11 mouse cellular contexts compared by ENCODE assay signal in genomic region chr10:108867202-108867601, GRCm38 (mm10).
DNase-seq lines count a peak whose midpoint lies in the region; ATAC-seq and TF ChIP-seq lines count a peak whose summit lies in the region.
"Had no signal": no experiment of that assay in that cellular context is flagged by ENCODE, and none has a peak within 500 bp of the region (broad histone marks: within the 10 kb centered on the region; RNA-seq: fewer than 3 reads in every experiment).

No protein-coding gene starts in this region.

- no peak for TF ChIP-seq CTCF in gastrocnemius, adult 2 months (IDR thresholded peaks at IDR 0.05)
- TF ChIP-seq CTCF in layer of hippocampus, adult 2 months (conservative IDR thresholded peaks at IDR 0.05): no peak
- TF ChIP-seq CTCF in MEL (IDR thresholded peaks at IDR 0.05 in 2 of 3, conservative IDR thresholded peaks at IDR 0.05 in 1 of 3; ENCODE audit: control insufficient read depth in 1 of 3, insufficient read depth in 1 of 3, low read depth in 2 of 3, low read length in 3 of 3, poor library complexity in 1 of 3, severe bottlenecking in 1 of 3): no peak
- TF ChIP-seq CTCF in cerebellum, adult 2 months (IDR thresholded peaks at IDR 0.05; ENCODE audit: borderline replicate concordance, insufficient read depth, low read depth, low read length): no peak

- H3K27ac ChIP-seq in gastrocnemius, adult 2 months: peak overlapping the region; percentile 76
- H3K27ac ChIP-seq in layer of hippocampus, adult 2 months: peak overlapping the region; percentile 53; the same call in 1 of the 2 replicates
- no peak overlapping the region for H3K27ac ChIP-seq in MEL (ENCODE audit: control insufficient read depth, low read depth, low read length)
- H3K27ac ChIP-seq in cerebellum, adult 2 months (ENCODE audit: insufficient read depth, low read length): peak overlapping the region; percentile 59; the same call in 1 of the 2 replicates
- H3K27ac ChIP-seq in midbrain, embryonic 11.5 days (ENCODE audit: low read depth, low read length): no peak overlapping the region
- H3K27ac ChIP-seq: hindbrain, embryonic 15.5 days had no signal

- no peaks in the 10 kb centered on the region for H3K4me1 ChIP-seq in MEL (ENCODE audit: control insufficient read depth in 1 of 2, insufficient read depth in 2 of 2, low read length in 2 of 2)
- peaks cover 11% of the 10 kb centered on the region; the same call in 1 of the 2 replicates for H3K4me1 ChIP-seq in cerebellum, adult 2 months (ENCODE audit: control insufficient read depth, insufficient read depth, low read length)
- H3K4me1 ChIP-seq in midbrain, embryonic 11.5 days (ENCODE audit: control insufficient read depth, insufficient read depth, low read length): no peaks in the 10 kb centered on the region
- H3K4me1 ChIP-seq: megakaryocyte, embryonic 14.5 days had no signal

- no peak overlapping the region for H3K4me3 ChIP-seq in gastrocnemius, adult 2 months
- H3K4me3 ChIP-seq in layer of hippocampus, adult 2 months: no peak overlapping the region
- H3K4me3 ChIP-seq in MEL (ENCODE audit: control insufficient read depth in 1 of 2, insufficient read depth in 1 of 2, low read depth in 2 of 2, low read length in 2 of 2): no peak overlapping the region
- no peak overlapping the region for H3K4me3 ChIP-seq in cerebellum, adult 2 months (replicated peaks; ENCODE audit: insufficient read depth, low read depth, low read length)
- H3K4me3 ChIP-seq in midbrain, embryonic 11.5 days (ENCODE audit: low read depth, low read length): no peak overlapping the region
- H3K4me3 ChIP-seq: hindbrain, embryonic 15.5 days; megakaryocyte, embryonic 14.5 days had no signal

- peak; percentile 26 for DNase-seq in gastrocnemius, adult 2 months
- no peak for DNase-seq in gastrocnemius, postnatal 36 days
- DNase-seq in layer of hippocampus, adult 2 months (ENCODE audit: low spot score in 2 of 2): no peak
- no peak for DNase-seq in layer of hippocampus, postnatal 14 days (ENCODE audit: low spot score in 2 of 2)
- peak; percentile 6 for DNase-seq in MEL (ENCODE audit: low read depth, low spot score)
- DNase-seq in cerebellum, adult 2 months: peak; percentile 88 to 95
- DNase-seq in thymus, postnatal 14 days: no peak
- no peak for DNase-seq in midbrain, embryonic 11.5 days (ENCODE audit: low spot score, missing footprints)
- DNase-seq: lung, adult 2 months had no signal

- TF ChIP-seq POLR2A in MEL (IDR thresholded peaks at IDR 0.05; ENCODE audit: control insufficient read depth in 1 of 2, insufficient read depth in 1 of 2, low read depth in 1 of 2, low read length in 2 of 2, poor library complexity in 1 of 2): no peak
- no peak for TF ChIP-seq POLR2A in cerebellum, adult 2 months (IDR thresholded peaks at IDR 0.05; ENCODE audit: borderline replicate concordance, insufficient read depth, low read length)

- intact Hi-C loops in gastrocnemius, adult 2 months (cut with DNase I): no loop called here
- intact Hi-C loops in gastrocnemius, postnatal 36 days (cut with DNase I): no loop called here

- no peak overlapping the region for H3K4me2 ChIP-seq in midbrain, embryonic 11.5 days
- H3K4me2 ChIP-seq: hindbrain, embryonic 15.5 days had no signal

- WGBS in cerebellum, adult 2 months: 13% methylated on average over 6 of the region's 6 CpGs
- WGBS in midbrain, embryonic 11.5 days: 87% methylated on average over 6 of the region's 6 CpGs

- H3K79me2 ChIP-seq in MEL (ENCODE audit: control insufficient read depth, insufficient read depth, low read length, poor library complexity): no peaks in the 10 kb centered on the region

- no peaks in the 10 kb centered on the region for H3K27me3 ChIP-seq in MEL (ENCODE audit: control insufficient read depth in 1 of 2, insufficient read depth in 2 of 2, low read length in 2 of 2)
- no peaks in the 10 kb centered on the region for H3K27me3 ChIP-seq in cerebellum, adult 2 months (ENCODE audit: control insufficient read depth, insufficient read depth, low read length)
- H3K27me3 ChIP-seq in midbrain, embryonic 11.5 days (ENCODE audit: control insufficient read depth, insufficient read depth, low read length): no peaks in the 10 kb centered on the region
- H3K27me3 ChIP-seq: hindbrain, embryonic 15.5 days; megakaryocyte, embryonic 14.5 days had no signal

- no peak for TF ChIP-seq EP300 in MEL (IDR thresholded peaks at IDR 0.05; ENCODE audit: low read depth in 1 of 2, low read length in 2 of 2)

- no peak overlapping the region for H3K9ac ChIP-seq in MEL (ENCODE audit: control insufficient read depth, low read depth, low read length, poor library complexity, severe bottlenecking)
- H3K9ac ChIP-seq in midbrain, embryonic 11.5 days (ENCODE audit: low read length): no peak overlapping the region
- H3K9ac ChIP-seq: hindbrain, embryonic 15.5 days had no signal

- no peak for ATAC-seq in midbrain, embryonic 11.5 days (ENCODE audit: low FRiP score)

- H3K36me3 ChIP-seq in MEL (ENCODE audit: control insufficient read depth in 1 of 2, insufficient read depth in 2 of 2, low read length in 2 of 2): no peaks in the 10 kb centered on the region
- H3K36me3 ChIP-seq in midbrain, embryonic 11.5 days (ENCODE audit: control insufficient read depth, insufficient read depth, low read length): no peaks in the 10 kb centered on the region
- H3K36me3 ChIP-seq: hindbrain, embryonic 15.5 days had no signal

- no peak for TF ChIP-seq RAD21 in MEL (IDR thresholded peaks at IDR 0.05; ENCODE audit: low read depth, low read length)

- no peaks in the 10 kb centered on the region for H3K9me3 ChIP-seq in MEL (replicated peaks; ENCODE audit: insufficient read depth, low read length)
- H3K9me3 ChIP-seq in midbrain, embryonic 11.5 days (ENCODE audit: control insufficient read depth, low read length): no peaks in the 10 kb centered on the region
- H3K9me3 ChIP-seq: hindbrain, embryonic 15.5 days had no signal

TF ChIP-seq in MEL, 35 proteins besides CTCF, POLR2A, EP300 and RAD21:
- TF ChIP-seq RCOR1 (IDR thresholded peaks at IDR 0.05; ENCODE audit: low read depth, low read length) (no peak), ZNF384 (IDR thresholded peaks at IDR 0.05; ENCODE audit: low read depth, low read length) (no peak), ZKSCAN1 (IDR thresholded peaks at IDR 0.05; ENCODE audit: low read depth, low read length) (no peak), TAL1 (IDR thresholded peaks at IDR 0.05; ENCODE audit: low read length) (no peak), TBP (IDR thresholded peaks at IDR 0.05; ENCODE audit: low read depth, low read length) (no peak), MAX (IDR thresholded peaks at IDR 0.05; ENCODE audit: low read length) (no peak), CHD2 (IDR thresholded peaks at IDR 0.05; ENCODE audit: low read length) (no peak), ELF1 (IDR thresholded peaks at IDR 0.05; ENCODE audit: low read depth, low read length) (no peak), HCFC1 (IDR thresholded peaks at IDR 0.05; ENCODE audit: low read depth, low read length) (no peak), UBTF (IDR thresholded peaks at IDR 0.05; ENCODE audit: borderline replicate concordance, insufficient read depth, low read depth, low read length) (no peak), SIN3A (IDR thresholded peaks at IDR 0.05; ENCODE audit: low read length) (no peak), MEF2A (IDR thresholded peaks at IDR 0.05; ENCODE audit: extremely low read depth, insufficient replicate concordance, low read depth, low read length, poor library complexity, severe bottlenecking) (no peak), MYB (IDR thresholded peaks at IDR 0.05; ENCODE audit: low read depth, low read length) (no peak), POLR2AphosphoS2 (IDR thresholded peaks at IDR 0.05; ENCODE audit: low read length) (no peak)
TF ChIP-seq in MEL: peak in this region for 0.

Comparison
In these comparisons a context has a peak if more than half of its experiments do, and no peak if none do; other contexts are left out.
1. DNase-seq: peak in gastrocnemius, adult 2 months (single experiment), MEL (single experiment) and cerebellum, adult 2 months (2 of 2); none in gastrocnemius, postnatal 36 days (0 of 2), layer of hippocampus, adult 2 months (0 of 2), layer of hippocampus, postnatal 14 days (0 of 2), thymus, postnatal 14 days (single experiment) and midbrain, embryonic 11.5 days (single experiment).
2. H3K27ac ChIP-seq: peak in gastrocnemius, adult 2 months (single experiment), layer of hippocampus, adult 2 months (single experiment) and cerebellum, adult 2 months (single experiment); none in MEL (single experiment) and midbrain, embryonic 11.5 days (single experiment).